Mouse (Mus musculus) liver, postnatal 0 days (tissue): ENCODE measurements at regions not wholly inside any gene's neighbourhood (a gene's known extent, or its start where the extent isn't known, plus 50 kb on each side); places are given as distances from the start of the nearest gene placed in this dataset.

Experiments used
- ATAC-seq: fragments of 200-750 bp; cut with Nextera tagmentation; 2 replicates; pipeline ENCODE4 v1.8.0; 2017; ENCODE audit warnings: mild to moderate bottlenecking, moderate library complexity
- DNase-seq: peaks from one replicate; pipeline ENCODE4 v3.0.0-alpha.2; 2016
- H3K27ac ChIP-seq: fragments of 300-500 bp; sonication (generic); 2 replicates; pipeline ENCODE4 v1.5.1; 2014; ENCODE audit warnings: antibody characterized with exemption, moderate library complexity, mild to moderate bottlenecking, low read depth
- H3K27me3 ChIP-seq: fragments of 300-500 bp; sonication (generic); 2 replicates; pipeline ENCODE4 v1.6.1; 2014; ENCODE audit warnings: low read length, control low read depth, mixed read lengths; ENCODE audit not compliant: insufficient read depth
- H3K36me3 ChIP-seq: fragments of 300-500 bp; sonication (generic); replicated peaks from 2 replicates; pipeline ENCODE4 v1.6.1; 2014; ENCODE audit warnings: mild to moderate bottlenecking, control low read depth, low read length, moderate library complexity, mixed read lengths; ENCODE audit not compliant: insufficient read depth
- H3K4me1 ChIP-seq: fragments of 300-500 bp; sonication (generic); 2 replicates; pipeline ENCODE4 v1.6.1; 2014; ENCODE audit warnings: antibody characterized with exemption, mild to moderate bottlenecking, control low read depth; ENCODE audit not compliant: insufficient read depth
- H3K4me2 ChIP-seq: fragments of 300-500 bp; sonication (generic); 2 replicates; pipeline ENCODE4 v1.6.1; 2014; ENCODE audit warnings: low read depth, mild to moderate bottlenecking, low read length, moderate library complexity, mixed read lengths
- H3K4me3 ChIP-seq: fragments of 300-500 bp; sonication (generic); 2 replicates; pipeline ENCODE4 v1.5.1; 2014; ENCODE audit warnings: low read depth, low read length
- H3K9ac ChIP-seq: fragments of 300-500 bp; sonication (generic); replicated peaks from 2 replicates; pipeline ENCODE4 v1.6.1; 2014; ENCODE audit warnings: mild to moderate bottlenecking, moderate library complexity
- H3K9me3 ChIP-seq: fragments of 300-500 bp; sonication (generic); 2 replicates; pipeline ENCODE4 v1.6.1; 2016; ENCODE audit warnings: mild to moderate bottlenecking, control low read depth, low read length, mixed read lengths
- CTCF ChIP-seq: sonication (generic); IDR thresholded peaks from 2 replicates; pipeline ENCODE4 v1.5.1; 2016; ENCODE audit warnings: antibody characterized with exemption, low read depth
- EP300 ChIP-seq: IDR thresholded peaks from 2 replicates; pipeline ENCODE4 v1.6.1; 2016; ENCODE audit warnings: antibody characterized with exemption, low read depth, mild to moderate bottlenecking
- WGBS: fragments of 180-500 bp; shearing (Covaris S2); extraction: QIAGEN DNeasy Blood & Tissue Kit; methylation state at CpG from one replicate; pipeline ENCODE4 v1.1.7; 2014; ENCODE audit not compliant: insufficient replicate concordance; 5-methylcytosine and 5-hydroxymethylcytosine counted together

DNA sequence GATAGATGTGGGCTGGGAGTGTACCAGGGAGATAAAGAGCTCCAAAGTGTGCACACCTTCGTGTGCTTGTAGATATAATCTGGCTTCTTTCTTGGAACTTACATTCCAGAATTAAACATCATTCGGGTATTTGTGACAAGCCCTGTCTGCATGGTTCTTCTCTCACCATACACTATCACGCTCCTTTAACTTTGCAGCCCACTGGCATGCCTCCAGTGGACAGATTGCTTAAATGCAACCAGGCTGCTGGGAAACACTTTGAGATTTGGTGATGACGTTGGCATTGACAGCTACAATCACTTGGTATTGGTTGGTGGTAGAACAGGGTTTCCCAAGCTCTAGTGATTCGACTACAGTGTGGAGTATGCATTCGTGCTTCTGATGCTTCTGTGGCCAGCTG, 70.7 kb upstream of the Bmp2 start:
- ATAC-seq (peak; percentile 64), DNase-seq (no peak)
- no peaks in the 10 kb centered on the region for H3K9me3 ChIP-seq
- WGBS = 58% methylated on average over 6 of the region's 6 CpGs
- H3K4me2 ChIP-seq = no peak overlapping the region
- no peak overlapping the region for H3K4me3 ChIP-seq
- TF ChIP-seq CTCF (no peak), EP300 (no peak)
- peaks cover 14% of the 10 kb centered on the region for H3K4me1 ChIP-seq
- no peaks in the 10 kb centered on the region for H3K27me3 ChIP-seq
- H3K27ac ChIP-seq = 0 out of 2 replicates have a peak overlapping the region, but pooled peaks have one; percentile 16
- no peaks in the 10 kb centered on the region for H3K36me3 ChIP-seq
- no peak overlapping the region for H3K9ac ChIP-seq

DNA sequence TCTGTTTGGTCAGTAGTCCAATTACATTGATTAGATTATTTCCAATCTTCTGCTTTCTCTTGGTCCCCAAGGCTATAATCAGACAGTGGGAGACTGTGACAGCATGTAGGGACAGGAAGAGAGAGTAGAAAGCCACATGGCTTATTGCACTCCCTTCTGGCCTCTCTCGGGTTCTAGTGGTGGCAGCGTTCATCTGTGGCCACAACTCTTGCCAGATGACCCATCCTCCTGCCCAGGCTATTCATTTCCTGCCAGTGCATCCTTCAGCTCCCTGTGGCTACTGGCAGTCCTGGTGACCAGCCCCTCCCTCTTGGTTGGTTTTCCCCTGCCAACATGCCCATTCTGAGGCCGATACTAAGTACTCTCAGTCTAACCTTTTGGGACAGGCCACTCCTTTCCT, 70.2 kb upstream of the Bmp2 start:
- Histone ChIP-seq H3K4me1 (peaks cover 14% of the 10 kb centered on the region), H3K4me2 (no peak overlapping the region), H3K27me3 (no peaks in the 10 kb centered on the region), H3K36me3 (no peaks in the 10 kb centered on the region), H3K9ac (no peak overlapping the region), H3K9me3 (no peaks in the 10 kb centered on the region), H3K27ac (no peak overlapping the region), H3K4me3 (no peak overlapping the region)
- DNase-seq (no peak), ATAC-seq (no peak)
- TF ChIP-seq EP300 = no peak
- no peak for TF ChIP-seq CTCF
- 91% methylated on average over 3 of the region's 3 CpGs for WGBS

DNA sequence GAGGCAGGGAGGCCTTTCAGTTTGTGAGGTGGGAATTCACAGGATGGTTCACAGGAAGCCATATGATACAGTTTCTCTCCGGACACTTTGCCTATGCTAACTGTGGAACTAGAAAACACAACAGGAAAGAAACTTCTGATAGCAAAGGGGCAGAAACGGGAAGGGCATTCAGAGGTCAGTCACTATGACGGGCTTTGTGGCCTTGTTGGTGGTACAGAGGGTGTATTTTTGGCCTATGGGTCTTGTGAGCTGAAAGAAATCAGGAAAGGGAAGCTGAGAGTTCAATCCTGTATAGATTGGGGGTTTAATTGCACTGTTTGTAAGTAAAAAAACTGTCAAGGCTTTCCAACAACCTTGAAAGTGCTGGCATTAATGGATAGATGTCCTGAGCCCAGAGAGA, 56.5 kb upstream of the Bmp2 start:
- ATAC-seq (peak; percentile 54), DNase-seq (peak; percentile 25)
- Histone ChIP-seq H3K9ac (no peak overlapping the region), H3K27me3 (no peaks in the 10 kb centered on the region), H3K9me3 (no peaks in the 10 kb centered on the region), H3K36me3 (no peaks in the 10 kb centered on the region), H3K4me2 (no peak overlapping the region), H3K4me3 (no peak overlapping the region), H3K4me1 (peaks cover 24% of the 10 kb centered on the region), H3K27ac (no peak overlapping the region)
- TF ChIP-seq CTCF (no peak), EP300 (peak; percentile 85)
- WGBS = 17% methylated on average over 3 of the region's 3 CpGs

DNA sequence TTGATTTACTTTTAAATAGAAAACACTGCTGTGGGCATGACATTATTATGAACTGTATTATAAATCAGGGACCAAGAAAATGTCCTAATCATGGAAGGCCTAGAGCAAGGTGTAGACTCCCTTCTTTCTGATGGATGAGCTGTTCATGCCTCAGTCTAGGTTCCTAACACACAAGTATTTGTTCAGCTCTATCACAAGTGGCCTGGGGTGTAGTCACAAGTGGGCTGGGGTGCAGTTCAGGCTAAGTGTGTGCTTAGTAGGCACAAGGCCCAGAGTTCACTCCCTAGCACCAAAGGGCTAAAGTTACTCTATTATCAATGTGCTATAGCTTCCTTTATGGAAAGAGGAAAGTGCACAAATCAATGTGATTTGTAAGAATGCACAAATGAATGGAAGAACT, 55.6 kb upstream of the Bmp2 start:
- DNase-seq (no peak), ATAC-seq (no peak)
- Histone ChIP-seq H3K9ac (no peak overlapping the region), H3K27ac (no peak overlapping the region), H3K27me3 (no peaks in the 10 kb centered on the region), H3K4me3 (no peak overlapping the region), H3K4me1 (peaks cover 24% of the 10 kb centered on the region), H3K9me3 (no peaks in the 10 kb centered on the region), H3K4me2 (no peak overlapping the region), H3K36me3 (no peaks in the 10 kb centered on the region)
- TF ChIP-seq CTCF = no peak
- no peak for TF ChIP-seq EP300

DNA sequence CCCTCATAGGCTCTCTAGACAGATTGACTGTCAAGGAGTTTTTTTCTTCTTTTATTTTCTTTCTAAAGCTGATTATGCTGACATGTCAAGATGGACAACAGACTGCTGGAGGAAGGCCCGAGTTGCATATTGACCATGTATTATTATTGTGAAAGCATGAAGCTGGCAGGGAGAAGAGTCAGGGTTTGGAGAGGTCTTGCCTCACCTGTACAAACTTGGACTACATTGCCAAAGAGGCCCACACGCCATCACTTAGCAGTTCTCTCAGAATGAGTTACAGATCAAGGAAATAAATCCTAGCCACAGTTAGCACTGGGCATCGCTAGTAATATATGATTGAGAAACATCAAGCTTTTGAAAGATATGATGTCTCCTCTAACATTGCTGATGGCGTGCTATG, 54.9 kb upstream of the Bmp2 start:
- no peaks in the 10 kb centered on the region for H3K9me3 ChIP-seq
- H3K4me3 ChIP-seq = no peak overlapping the region
- H3K27ac ChIP-seq = 0 out of 2 replicates have a peak overlapping the region, but pooled peaks have one; percentile 39
- peaks cover 24% of the 10 kb centered on the region for H3K4me1 ChIP-seq
- DNase-seq (no peak), ATAC-seq (peak; percentile 53)
- no peaks in the 10 kb centered on the region for H3K36me3 ChIP-seq
- 50% methylated on average over 4 of the region's 4 CpGs for WGBS
- H3K9ac ChIP-seq = no peak overlapping the region
- TF ChIP-seq EP300 (no peak), CTCF (no peak)
- H3K27me3 ChIP-seq = no peaks in the 10 kb centered on the region
- no peak overlapping the region for H3K4me2 ChIP-seq

DNA sequence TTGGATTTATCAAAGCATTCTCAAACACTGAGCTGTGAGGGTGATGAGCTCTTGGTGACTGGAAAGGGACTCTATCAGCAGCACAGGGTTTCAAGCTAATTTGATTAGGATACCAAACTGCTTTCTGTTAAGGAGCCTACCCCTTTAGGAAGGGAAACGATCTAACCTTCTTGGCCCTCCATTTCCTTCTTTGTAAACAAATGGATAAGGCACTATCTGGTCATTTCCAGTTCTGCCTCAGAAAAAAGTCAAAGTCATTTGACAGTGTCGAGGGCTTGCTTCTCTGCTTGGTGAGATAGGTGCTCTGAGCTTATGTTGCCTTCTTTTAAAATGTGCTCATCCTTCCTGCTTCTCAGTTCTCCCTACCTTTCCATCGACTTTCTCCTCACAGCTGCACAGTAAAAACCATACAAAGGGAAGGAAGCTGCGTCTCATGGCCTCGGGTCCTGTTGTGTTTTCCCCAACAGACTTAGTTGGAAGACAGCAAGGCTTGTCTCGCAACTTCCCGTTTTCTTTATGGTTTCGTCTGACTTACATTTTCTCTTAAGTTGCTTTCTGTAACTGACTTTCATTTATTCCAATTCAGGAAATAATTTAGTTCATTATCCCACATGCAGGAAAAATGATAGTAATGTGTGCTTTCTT, 54.3 kb upstream of the Bmp2 start:
- ATAC-seq = no peak
- Histone ChIP-seq H3K4me1 (peaks cover 24% of the 10 kb centered on the region), H3K27me3 (no peaks in the 10 kb centered on the region), H3K9ac (no peak overlapping the region), H3K4me2 (no peak overlapping the region), H3K4me3 (no peak overlapping the region), H3K27ac (peak overlapping the region; percentile 61; the same call in 1 of the 2 replicates), H3K9me3 (no peaks in the 10 kb centered on the region), H3K36me3 (no peaks in the 10 kb centered on the region)
- no peak for TF ChIP-seq CTCF
- TF ChIP-seq EP300 = no peak
- DNase-seq = no peak
- WGBS = 27% methylated on average over 8 of the region's 8 CpGs
